Mouse (Mus musculus): ENCODE results near the gene Oxld1. TPM values are rescaled to one million over a fixed set of nuclear protein-coding genes. Genes with fewer than 3 reads are reported as not detected.

Oxld1 gene
- polyA plus RNA-seq (2011; ENCODE audit: insufficient read depth, insufficient read length, low read depth, missing spikeins), result 5.8 and 6.1 TPM in 2 replicates

DNA sequence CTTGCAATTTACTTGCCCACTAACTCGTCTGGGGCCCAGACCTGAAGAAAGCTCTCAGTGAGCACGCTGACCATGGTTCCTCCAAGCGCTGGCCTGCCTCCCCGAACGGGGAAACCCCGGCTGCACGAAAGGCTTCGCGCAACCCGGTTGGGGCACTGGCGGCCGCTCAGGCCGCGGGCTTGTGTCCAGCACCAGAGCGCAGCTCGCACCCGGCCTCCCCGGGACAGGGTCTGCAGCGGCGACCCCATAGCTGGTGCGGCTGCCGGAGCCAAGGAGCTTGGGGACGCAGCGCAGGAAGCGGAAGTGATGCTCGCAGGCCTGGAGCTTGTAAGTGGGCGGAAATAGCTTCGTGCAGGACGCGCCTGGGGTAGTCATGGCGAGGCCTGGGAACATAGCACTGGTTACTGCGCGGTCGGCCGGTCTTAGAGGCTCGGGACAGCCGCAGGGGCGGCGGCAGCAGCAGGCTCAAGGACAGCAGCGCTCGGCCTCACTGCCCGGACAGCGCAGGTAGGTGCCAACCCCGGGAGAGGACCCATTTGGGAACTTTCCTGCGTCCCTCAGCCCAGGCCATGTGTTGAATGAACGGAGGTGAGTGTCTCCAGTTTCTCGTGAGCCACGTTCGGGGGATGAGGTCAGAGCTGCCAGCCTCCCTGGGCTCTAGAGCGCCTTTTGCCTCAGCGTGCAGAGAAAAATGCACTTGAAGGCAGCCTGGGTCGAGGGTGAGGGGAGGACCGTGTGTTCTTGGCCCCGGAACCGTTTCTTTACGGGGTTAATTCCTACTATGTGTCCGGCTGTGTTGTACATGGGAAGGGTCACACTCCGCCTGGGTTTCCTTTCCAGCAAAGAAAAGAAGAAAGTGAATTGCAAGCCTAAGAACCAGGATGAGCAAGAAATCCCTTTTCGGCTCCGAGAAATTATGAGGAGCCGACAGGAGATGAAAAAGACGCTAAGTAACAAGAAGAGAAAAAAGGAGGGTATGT lies at the start of gene Oxld1, which contains the start of gene Ccdc137:
Oxld1 (minus strand) TSS at position 297 of the 980 bp plus-strand sequence.
Ccdc137 (plus strand) TSS at position 344 of the 980 bp plus-strand sequence.
- H3K4me3 ChIP-seq (ENCODE audit: low read depth, low read length), result peak within 1 kb of the TSS; percentile 97
- H3K36me3 ChIP-seq (ENCODE audit: control insufficient read depth, insufficient read depth, low read length, poor library complexity, severe bottlenecking), result peaks cover 2% of the 10 kb centered on the region; the same call in 1 of the 2 replicates

GRCm38 (mm10) chr11:120506899-120507298 lies 49.0 kb upstream of the Oxld1 start:
- no peaks in the 10 kb centered on the region for H3K36me3 ChIP-seq (ENCODE audit: control insufficient read depth, insufficient read depth, low read length, poor library complexity, severe bottlenecking)
- H3K27me3 ChIP-seq (ENCODE audit: control insufficient read depth, insufficient read depth, low read length, poor library complexity, severe bottlenecking), result no peaks in the 10 kb centered on the region
- H3K9me3 ChIP-seq (replicated peaks; ENCODE audit: control insufficient read depth, insufficient read depth, low read length, poor library complexity, severe bottlenecking), result no peaks in the 10 kb centered on the region
- peak; percentile 34 for TF ChIP-seq CTCF (IDR thresholded peaks at IDR 0.05; ENCODE audit: low read depth, low read length)
- TF ChIP-seq EP300 (IDR thresholded peaks at IDR 0.05; ENCODE audit: insufficient read depth, low read depth, low read length), result no peak
- no peaks in the 10 kb centered on the region for H3K4me1 ChIP-seq (ENCODE audit: control insufficient read depth, insufficient read depth, low read length)
- no peak overlapping the region for H3K4me3 ChIP-seq (ENCODE audit: low read depth, low read length)
- H3K27ac ChIP-seq (ENCODE audit: insufficient read depth, low read length), result no peak overlapping the region
- no peak overlapping the region for H3K9ac ChIP-seq (ENCODE audit: low read depth, poor library complexity, severe bottlenecking)

More for the DNA sequence above, at the start of gene Oxld1, which contains the start of gene Ccdc137:
- no peak within 1 kb of the TSS for H3K27ac ChIP-seq (ENCODE audit: insufficient read depth, low read length)
- peak within 1 kb of the TSS; percentile 76 for H3K9ac ChIP-seq (ENCODE audit: low read depth, poor library complexity, severe bottlenecking)
- TF ChIP-seq EP300 (IDR thresholded peaks at IDR 0.05; ENCODE audit: insufficient read depth, low read depth, low read length) (0 out of 2 replicates have a peak, but pooled peaks have one; percentile 5), CTCF (IDR thresholded peaks at IDR 0.05; ENCODE audit: low read depth, low read length) (no peak), POLR2A (IDR thresholded peaks at IDR 0.05; ENCODE audit: insufficient read depth, low read length) (no peak)
- H3K9me3 ChIP-seq (replicated peaks; ENCODE audit: control insufficient read depth, insufficient read depth, low read length, poor library complexity, severe bottlenecking), result no peaks in the 10 kb centered on the region
- H3K4me1 ChIP-seq (ENCODE audit: control insufficient read depth, insufficient read depth, low read length), result no peaks in the 10 kb centered on the region
- H3K27me3 ChIP-seq (ENCODE audit: control insufficient read depth, insufficient read depth, low read length, poor library complexity, severe bottlenecking), result no peaks in the 10 kb centered on the region

DNA sequence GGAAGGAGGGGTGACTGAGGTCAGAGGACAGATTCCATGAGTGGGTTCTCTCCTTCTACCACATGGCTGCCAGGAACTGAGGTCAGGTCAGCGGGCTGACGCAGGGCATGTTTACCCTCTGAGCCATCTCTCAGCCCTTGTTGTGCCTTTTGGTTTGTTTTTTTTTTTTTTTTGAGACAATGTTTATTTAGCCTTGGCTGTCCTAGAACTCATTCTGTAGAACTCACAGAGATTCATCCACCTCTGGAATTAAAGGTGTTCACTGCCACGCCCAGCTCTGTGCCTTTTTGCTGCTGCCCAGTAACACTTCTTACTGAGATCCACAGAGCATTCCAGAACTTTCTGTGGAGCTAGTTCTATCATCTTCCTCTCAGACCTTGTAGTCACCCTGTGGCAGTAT lies 47.8 kb upstream of the Oxld1 start:
- Histone ChIP-seq H3K9ac (ENCODE audit: low read depth, poor library complexity, severe bottlenecking) (no peak overlapping the region), H3K4me1 (ENCODE audit: control insufficient read depth, insufficient read depth, low read length) (no peaks in the 10 kb centered on the region), H3K27ac (ENCODE audit: insufficient read depth, low read length) (no peak overlapping the region), H3K4me3 (ENCODE audit: low read depth, low read length) (no peak overlapping the region), H3K27me3 (ENCODE audit: control insufficient read depth, insufficient read depth, low read length, poor library complexity, severe bottlenecking) (no peaks in the 10 kb centered on the region), H3K36me3 (ENCODE audit: control insufficient read depth, insufficient read depth, low read length, poor library complexity, severe bottlenecking) (no peaks in the 10 kb centered on the region), H3K9me3 (replicated peaks; ENCODE audit: control insufficient read depth, insufficient read depth, low read length, poor library complexity, severe bottlenecking) (no peaks in the 10 kb centered on the region)
- no peak for TF ChIP-seq POLR2A (IDR thresholded peaks at IDR 0.05; ENCODE audit: insufficient read depth, low read length)
- no peak for TF ChIP-seq CTCF (IDR thresholded peaks at IDR 0.05; ENCODE audit: low read depth, low read length)
- TF ChIP-seq EP300 (IDR thresholded peaks at IDR 0.05; ENCODE audit: insufficient read depth, low read depth, low read length), result no peak

DNA sequence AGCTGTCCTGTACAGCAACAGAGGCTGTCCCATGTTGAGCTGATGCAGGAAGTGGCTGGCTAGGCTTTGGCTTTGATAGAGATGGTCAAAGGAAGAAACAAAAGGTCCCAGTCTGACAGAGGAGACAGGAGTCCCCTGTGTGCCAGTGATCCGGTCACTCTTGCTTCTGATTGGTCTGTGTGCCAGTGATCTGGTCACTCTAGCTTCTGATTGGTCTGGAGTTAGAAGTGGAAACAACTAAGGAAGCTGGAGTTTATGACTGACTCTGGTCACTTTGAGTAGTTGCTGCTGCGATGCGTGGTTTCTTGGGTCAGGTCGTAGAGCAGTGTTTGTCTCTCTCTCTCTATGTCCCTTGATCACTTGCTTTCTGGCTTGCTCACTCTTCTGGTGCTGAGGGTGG lies 43.8 kb upstream of the Oxld1 start:
- H3K36me3 ChIP-seq (ENCODE audit: control insufficient read depth, insufficient read depth, low read length, poor library complexity, severe bottlenecking), result 0 out of 2 replicates have a peak, but pooled peaks cover 3% of the 10 kb centered on the region
- no peaks in the 10 kb centered on the region for H3K9me3 ChIP-seq (replicated peaks; ENCODE audit: control insufficient read depth, insufficient read depth, low read length, poor library complexity, severe bottlenecking)
- no peak overlapping the region for H3K27ac ChIP-seq (ENCODE audit: insufficient read depth, low read length)
- TF ChIP-seq EP300 (IDR thresholded peaks at IDR 0.05; ENCODE audit: insufficient read depth, low read depth, low read length) (no peak), POLR2A (IDR thresholded peaks at IDR 0.05; ENCODE audit: insufficient read depth, low read length) (no peak), CTCF (IDR thresholded peaks at IDR 0.05; ENCODE audit: low read depth, low read length) (no peak)
- H3K4me3 ChIP-seq (ENCODE audit: low read depth, low read length), result no peak overlapping the region
- no peak overlapping the region for H3K9ac ChIP-seq (ENCODE audit: low read depth, poor library complexity, severe bottlenecking)
- H3K4me1 ChIP-seq (ENCODE audit: control insufficient read depth, insufficient read depth, low read length), result no peaks in the 10 kb centered on the region
- H3K27me3 ChIP-seq (ENCODE audit: control insufficient read depth, insufficient read depth, low read length, poor library complexity, severe bottlenecking), result no peaks in the 10 kb centered on the region

GRCm38 (mm10) chr11:120501018-120501417 lies 43.1 kb upstream of the Oxld1 start:
- no peak overlapping the region for H3K27ac ChIP-seq (ENCODE audit: insufficient read depth, low read length)
- no peaks in the 10 kb centered on the region for H3K4me1 ChIP-seq (ENCODE audit: control insufficient read depth, insufficient read depth, low read length)
- H3K27me3 ChIP-seq (ENCODE audit: control insufficient read depth, insufficient read depth, low read length, poor library complexity, severe bottlenecking), result no peaks in the 10 kb centered on the region
- 0 out of 2 replicates have a peak, but pooled peaks cover 3% of the 10 kb centered on the region for H3K36me3 ChIP-seq (ENCODE audit: control insufficient read depth, insufficient read depth, low read length, poor library complexity, severe bottlenecking)
- TF ChIP-seq CTCF (IDR thresholded peaks at IDR 0.05; ENCODE audit: low read depth, low read length), result no peak
- TF ChIP-seq POLR2A (IDR thresholded peaks at IDR 0.05; ENCODE audit: insufficient read depth, low read length), result no peak
- TF ChIP-seq EP300 (IDR thresholded peaks at IDR 0.05; ENCODE audit: insufficient read depth, low read depth, low read length), result no peak
- no peak overlapping the region for H3K4me3 ChIP-seq (ENCODE audit: low read depth, low read length)
- no peaks in the 10 kb centered on the region for H3K9me3 ChIP-seq (replicated peaks; ENCODE audit: control insufficient read depth, insufficient read depth, low read length, poor library complexity, severe bottlenecking)
- H3K9ac ChIP-seq (ENCODE audit: low read depth, poor library complexity, severe bottlenecking), result no peak overlapping the region

Data from ES-Bruce4 (cell line).